Mouse (Mus musculus) embryonic facial prominence, embryonic 13.5 days (tissue): ENCODE measurements around the gene Siae. TPM values are rescaled to one million over a fixed set of nuclear protein-coding genes. Genes with fewer than 3 reads are reported as not detected.
A peak's percentile ranks its signal among the peaks of the same experiment; 100 is the strongest.

ENCODE experiments used
- ATAC-seq: fragments of 200-750 bp; cut with Nextera tagmentation; 2 replicates; pipeline ENCODE4 v1.8.0; 2017; ENCODE audit warnings: low read depth; ENCODE audit not compliant: insufficient number of reproducible peaks, insufficient read depth, low FRiP score, low TSS enrichment
- H3K27ac ChIP-seq: fragments of 300-500 bp; sonication (generic); 2 replicates; pipeline ENCODE4 v1.5.1; 2015; ENCODE audit warnings: moderate library complexity, mild to moderate bottlenecking, inconsistent platforms
- H3K27me3 ChIP-seq: fragments of 300-500 bp; sonication (generic); 2 replicates; pipeline ENCODE4 v1.6.1; 2015; ENCODE audit warnings: mild to moderate bottlenecking, inconsistent platforms
- H3K36me3 ChIP-seq: fragments of 300-500 bp; sonication (generic); 2 replicates; pipeline ENCODE4 v1.6.1; 2015; ENCODE audit warnings: mild to moderate bottlenecking, inconsistent platforms
- H3K4me1 ChIP-seq: fragments of 300-500 bp; sonication (generic); 2 replicates; pipeline ENCODE4 v1.6.1; 2015; ENCODE audit warnings: inconsistent platforms
- H3K4me2 ChIP-seq: fragments of 300-500 bp; sonication (generic); 2 replicates; pipeline ENCODE4 v1.6.1; 2015; ENCODE audit warnings: moderate library complexity, mild to moderate bottlenecking, inconsistent platforms
- H3K4me3 ChIP-seq: fragments of 300-500 bp; sonication (generic); 2 replicates; pipeline ENCODE4 v1.5.1; 2015; ENCODE audit warnings: mild to moderate bottlenecking, inconsistent platforms
- H3K9ac ChIP-seq: fragments of 300-500 bp; sonication (generic); 2 replicates; pipeline ENCODE4 v1.6.1; 2015; ENCODE audit warnings: mild to moderate bottlenecking, inconsistent platforms
- H3K9me3 ChIP-seq: fragments of 300-500 bp; sonication (generic); 2 replicates; pipeline ENCODE4 v1.6.1; 2016; ENCODE audit warnings: inconsistent platforms
- WGBS: fragments of 180-500 bp; shearing (Covaris S2); methylation state at CpG from one replicate; pipeline ENCODE4 v1.1.7; 2015; ENCODE audit warnings: mixed read lengths; 5-methylcytosine and 5-hydroxymethylcytosine counted together
- polyA plus RNA-seq: library from polyadenylated mRNA; unstranded; fragments of >200 nt; fragmentation: Nextera tagmentation; extraction: Ambion mirVana; gene quantifications from 2 replicates; pipeline ENCODE4 v1.2.1, GENCODE M21; 2015

Gene Siae
- polyA plus RNA-seq, 1 experiment from 2014 or later = 9.5 TPM

GRCm38 (mm10) chr9:37669115-37669514 is 113.6 kb downstream of the Siae start, which contains the start of gene Panx3:
TSS of gene Panx3 (minus strand) at chr9:37669235.
- peak; percentile 73; the same call in 1 of the 2 replicates for ATAC-seq
- no peaks in the 10 kb centered on the region for H3K36me3 ChIP-seq
- H3K9me3 ChIP-seq = 0 out of 2 replicates have a peak, but pooled peaks cover 2% of the 10 kb centered on the region
- H3K4me3 ChIP-seq = peak within 1 kb of the TSS; percentile 8; the same call in 1 of the 2 replicates
- peak within 1 kb of the TSS; percentile 19 for H3K4me2 ChIP-seq
- H3K4me1 ChIP-seq = peaks cover 16% of the 10 kb centered on the region
- H3K27me3 ChIP-seq = no peaks in the 10 kb centered on the region
- peak within 1 kb of the TSS; percentile 52 for H3K27ac ChIP-seq
- 0 out of 2 replicates have a peak within 1 kb of the TSS, but pooled peaks have one; percentile 7 for H3K9ac ChIP-seq
- WGBS = 38% methylated on average over 6 of the region's 6 CpGs

GRCm38 (mm10) chr9:37669678-37670077 is 114.2 kb downstream of the Siae start:
- WGBS = 43% methylated on average over 4 of the region's 4 CpGs
- ATAC-seq = 0 out of 2 replicates have a peak, but pooled peaks have one; percentile 26
- H3K27ac ChIP-seq = peak overlapping the region; percentile 52
- H3K4me2 ChIP-seq = peak overlapping the region; percentile 19; the same call in 1 of the 2 replicates
- no peak overlapping the region for H3K9ac ChIP-seq
- H3K4me1 ChIP-seq = peaks cover 16% of the 10 kb centered on the region
- H3K4me3 ChIP-seq = no peak overlapping the region
- H3K27me3 ChIP-seq = no peaks in the 10 kb centered on the region
- 0 out of 2 replicates have a peak, but pooled peaks cover 2% of the 10 kb centered on the region for H3K9me3 ChIP-seq
- H3K36me3 ChIP-seq = no peaks in the 10 kb centered on the region

- no peak overlapping the region for H3K4me3 ChIP-seq
- H3K36me3 ChIP-seq = no peaks in the 10 kb centered on the region
- no peak overlapping the region for H3K9ac ChIP-seq
- WGBS = 92% methylated on average over 3 of the region's 3 CpGs
- no peak for ATAC-seq
- no peaks in the 10 kb centered on the region for H3K27me3 ChIP-seq
- H3K4me2 ChIP-seq = no peak overlapping the region
- H3K4me1 ChIP-seq = peaks cover 16% of the 10 kb centered on the region
- peak overlapping the region; percentile 52 for H3K27ac ChIP-seq
- H3K9me3 ChIP-seq = 0 out of 2 replicates have a peak, but pooled peaks cover 2% of the 10 kb centered on the region
These were observed 114.8 kb downstream of the Siae start for GRCm38 (mm10) chr9:37670261-37670660.

- ATAC-seq = no peak
- H3K36me3 ChIP-seq = no peaks in the 10 kb centered on the region
- H3K4me2 ChIP-seq = no peak overlapping the region
- WGBS = 79% methylated on average over 4 of the region's 4 CpGs
- 0 out of 2 replicates have a peak, but pooled peaks cover 2% of the 10 kb centered on the region for H3K9me3 ChIP-seq
- no peaks in the 10 kb centered on the region for H3K27me3 ChIP-seq
- H3K27ac ChIP-seq = no peak overlapping the region
- no peak overlapping the region for H3K4me3 ChIP-seq
- no peak overlapping the region for H3K9ac ChIP-seq
- H3K4me1 ChIP-seq = no peaks in the 10 kb centered on the region
These were observed 119.8 kb downstream of the Siae start for GRCm38 (mm10) chr9:37675287-37675686.

- Histone ChIP-seq H3K36me3 (no peaks in the 10 kb centered on the region), H3K27me3 (no peaks in the 10 kb centered on the region), H3K27ac (no peak overlapping the region), H3K4me2 (no peak overlapping the region), H3K9me3 (no peaks in the 10 kb centered on the region), H3K4me3 (no peak overlapping the region), H3K4me1 (no peaks in the 10 kb centered on the region), H3K9ac (no peak overlapping the region)
- WGBS = 93% methylated on average over 1 of the region's 1 CpGs
- no peak for ATAC-seq
These were observed 125.6 kb downstream of the Siae start for GRCm38 (mm10) chr9:37681123-37681522.

- 79% methylated on average over 3 of the region's 3 CpGs for WGBS
- no peaks in the 10 kb centered on the region for H3K36me3 ChIP-seq
- no peak overlapping the region for H3K9ac ChIP-seq
- no peak for ATAC-seq
- no peaks in the 10 kb centered on the region for H3K9me3 ChIP-seq
- no peaks in the 10 kb centered on the region for H3K4me1 ChIP-seq
- H3K27me3 ChIP-seq = no peaks in the 10 kb centered on the region
- no peak overlapping the region for H3K27ac ChIP-seq
- H3K4me3 ChIP-seq = no peak overlapping the region
- no peak overlapping the region for H3K4me2 ChIP-seq
These were observed 131.9 kb downstream of the Siae start for GRCm38 (mm10) chr9:37687288-37687940.

GRCm38 (mm10) chr9:37687941-37688303 is 132.4 kb downstream of the Siae start:
- Histone ChIP-seq H3K27me3 (no peaks in the 10 kb centered on the region), H3K27ac (no peak overlapping the region), H3K4me1 (no peaks in the 10 kb centered on the region), H3K36me3 (no peaks in the 10 kb centered on the region), H3K9me3 (no peaks in the 10 kb centered on the region), H3K4me2 (no peak overlapping the region), H3K4me3 (no peak overlapping the region), H3K9ac (no peak overlapping the region)
- no peak for ATAC-seq
- WGBS = 43% methylated on average over 3 of the region's 3 CpGs

GRCm38 (mm10) chr9:37689970-37690686 is 134.6 kb downstream of the Siae start:
- Histone ChIP-seq H3K4me3 (no peak overlapping the region), H3K36me3 (no peaks in the 10 kb centered on the region), H3K27ac (no peak overlapping the region), H3K27me3 (no peaks in the 10 kb centered on the region), H3K9me3 (no peaks in the 10 kb centered on the region), H3K9ac (no peak overlapping the region), H3K4me2 (no peak overlapping the region), H3K4me1 (no peaks in the 10 kb centered on the region)
- 58% methylated on average over 5 of the region's 5 CpGs for WGBS
- ATAC-seq = no peak

Other genes with a start within 250 kb of the Siae start
- 8.9 and 10.3 TPM in 2 replicates for gene Ccdc15, start 207.3 kb upstream of the Siae start, polyA plus RNA-seq
- 0.21 TPM in 1 of 2 replicates, not detected in the other for gene Hepacam, start 188.3 kb upstream of the Siae start, polyA plus RNA-seq
- 9.5 and 10.1 TPM in 2 replicates for gene Robo4, start 153.8 kb upstream of the Siae start, polyA plus RNA-seq
- 0.44 and 0.62 TPM in 2 replicates for gene Robo3, start 122.5 kb upstream of the Siae start, polyA plus RNA-seq
- 31.1 and 34.9 TPM in 2 replicates for gene Msantd2, start 66.4 kb upstream of the Siae start, polyA plus RNA-seq
- gene Esam, start 27.6 kb upstream of the Siae start, polyA plus RNA-seq = 39.5 and 41.7 TPM in 2 replicates
- 1.5 and 1.6 TPM in 2 replicates for gene Vsig2, start 16.4 kb upstream of the Siae start, polyA plus RNA-seq
- gene Nrgn, start 2.8 kb upstream of the Siae start, polyA plus RNA-seq = 8.6 and 10.3 TPM in 2 replicates
- 6.5 and 10.2 TPM in 2 replicates for gene Spa17, start 58.0 kb downstream of the Siae start, polyA plus RNA-seq
- 173 and 182 TPM in 2 replicates for gene Tbrg1, start 101.6 kb downstream of the Siae start, polyA plus RNA-seq
- gene Panx3, start 113.5 kb downstream of the Siae start, polyA plus RNA-seq = 16.7 and 22.4 TPM in 2 replicates
- not detected in 2 replicates for gene Olfr160, start 160.6 kb downstream of the Siae start, polyA plus RNA-seq
- gene Olfr874, start 189.4 kb downstream of the Siae start, polyA plus RNA-seq = 0.10 TPM in 1 of 2 replicates, not detected in the other
- gene Olfr875, start 216.2 kb downstream of the Siae start, polyA plus RNA-seq = not detected in 2 replicates
- not detected in 2 replicates for gene Olfr876, start 247.3 kb downstream of the Siae start, polyA plus RNA-seq